Mouse (Mus musculus): ENCODE measurements around the gene Daxx. TPM values are rescaled to one million over a fixed set of nuclear protein-coding genes. Genes with fewer than 3 reads are reported as not detected.

Daxx gene
- polyA plus RNA-seq (2015; fragmentation: Nextera tagmentation; extraction: Ambion mirVana): 22.3 and 22.6 TPM in 2 replicates

GRCm38 (mm10) chr17:33909077-33909868, at the start of gene Daxx:
Daxx (plus strand) TSS chr17:33909414.

GRCm38 (mm10) chr17:33873537-33873936, 35.7 kb upstream of the Daxx start, which contains the start of gene Gm7029:
Gm7029 (plus strand) TSS chr17:33873837.

GRCm38 (mm10) chr17:33890533-33891059, 18.6 kb upstream of the Daxx start, which contains the start of gene Kifc1:
Kifc1 (minus strand) TSS chr17:33890661.

GRCm38 (mm10) chr17:33904835-33905234, 4.4 kb upstream of the Daxx start, which contains the start of gene Platr17:
Platr17 (plus strand) TSS chr17:33905135.

GRCm38 (mm10) chr17:33915671-33916250, 6.5 kb downstream of the Daxx start, which contains the start of the genes Tapbp and Zbtb22:
Tapbp (plus strand) TSS chr17:33915899.
Zbtb22 (plus strand) TSS chr17:33915904.

GRCm38 (mm10) chr17:33929371-33930279, 20.4 kb downstream of the Daxx start, which contains the start of gene Rgl2:
Rgl2 (plus strand) TSS chr17:33929543.

GRCm38 (mm10) chr17:33940206-33940805, 31.1 kb downstream of the Daxx start, which contains the start of the genes Pfdn6 and Wdr46:
Pfdn6 (minus strand) TSS chr17:33940343.
Wdr46 (plus strand) TSS chr17:33940660.

GRCm38 (mm10) chr17:33951021-33951946, 42.1 kb downstream of the Daxx start, which contains the start of gene B3galt4:
B3galt4 (minus strand) TSS chr17:33951488.

GRCm38 (mm10) chr17:33955555-33956214, 46.5 kb downstream of the Daxx start, which contains the start of the genes Vps52 and Rps18:
Vps52 (plus strand) TSS chr17:33955812.
Rps18 (minus strand) TSS chr17:33956001.

Small RNAs within 50 kb of the gene (microRNA-seq; reads per million reads assigned to microRNA genes)
- 0 reads per million in 2 experiments for gene Gm27740

Other genes with a start within 250 kb of the Daxx start
- 96.2 and 131 TPM in 2 replicates for gene Hnrnpm, start 222.6 kb upstream of the Daxx start, polyA plus RNA-seq (2015; fragmentation: Nextera tagmentation; extraction: Ambion mirVana)
- gene March2, start 190.7 kb upstream of the Daxx start, polyA plus RNA-seq (2015; fragmentation: Nextera tagmentation; extraction: Ambion mirVana): 75.3 and 77.9 TPM in 2 replicates
- gene Rab11b, start 148.9 kb upstream of the Daxx start, polyA plus RNA-seq (2015; fragmentation: Nextera tagmentation; extraction: Ambion mirVana): 235 and 237 TPM in 2 replicates
- gene Angptl4, start 127.6 kb upstream of the Daxx start, polyA plus RNA-seq (2015; fragmentation: Nextera tagmentation; extraction: Ambion mirVana): 76.0 and 98.6 TPM in 2 replicates
- gene Kank3, start 98.9 kb upstream of the Daxx start, polyA plus RNA-seq (2015; fragmentation: Nextera tagmentation; extraction: Ambion mirVana): 29.3 and 30.3 TPM in 2 replicates
- gene Rps28, start 84.9 kb upstream of the Daxx start, polyA plus RNA-seq (2015; fragmentation: Nextera tagmentation; extraction: Ambion mirVana): 640 and 826 TPM in 2 replicates
- 501 and 563 TPM in 2 replicates for gene Ndufa7, start 84.8 kb upstream of the Daxx start, polyA plus RNA-seq (2015; fragmentation: Nextera tagmentation; extraction: Ambion mirVana)
- gene Cd320, start 66.3 kb upstream of the Daxx start, polyA plus RNA-seq (2015; fragmentation: Nextera tagmentation; extraction: Ambion mirVana): 28.6 and 40.2 TPM in 2 replicates
- not detected in 2 replicates for gene Gm7029, start 35.6 kb upstream of the Daxx start, polyA plus RNA-seq (2015; fragmentation: Nextera tagmentation; extraction: Ambion mirVana)
- 1.4 and 2.0 TPM in 2 replicates for gene Kifc1, start 18.8 kb upstream of the Daxx start, polyA plus RNA-seq (2015; fragmentation: Nextera tagmentation; extraction: Ambion mirVana)
- gene Platr17, start 4.3 kb upstream of the Daxx start, polyA plus RNA-seq (2015; fragmentation: Nextera tagmentation; extraction: Ambion mirVana): 0.18 and 0.55 TPM in 2 replicates
- 28.8 and 38.5 TPM in 2 replicates for gene Tapbp, start 6.5 kb downstream of the Daxx start, polyA plus RNA-seq (2015; fragmentation: Nextera tagmentation; extraction: Ambion mirVana)
- gene Zbtb22, start 6.5 kb downstream of the Daxx start, polyA plus RNA-seq (2015; fragmentation: Nextera tagmentation; extraction: Ambion mirVana): 10.8 and 12.1 TPM in 2 replicates
- 20.9 and 22.0 TPM in 2 replicates for gene Rgl2, start 20.1 kb downstream of the Daxx start, polyA plus RNA-seq (2015; fragmentation: Nextera tagmentation; extraction: Ambion mirVana)
- gene Pfdn6, start 30.9 kb downstream of the Daxx start, polyA plus RNA-seq (2015; fragmentation: Nextera tagmentation; extraction: Ambion mirVana): 91.1 and 107 TPM in 2 replicates
- 13.7 and 15.4 TPM in 2 replicates for gene Wdr46, start 31.2 kb downstream of the Daxx start, polyA plus RNA-seq (2015; fragmentation: Nextera tagmentation; extraction: Ambion mirVana)
- 5.6 and 7.0 TPM in 2 replicates for gene B3galt4, start 42.1 kb downstream of the Daxx start, polyA plus RNA-seq (2015; fragmentation: Nextera tagmentation; extraction: Ambion mirVana)
- 31.6 and 31.8 TPM in 2 replicates for gene Vps52, start 46.4 kb downstream of the Daxx start, polyA plus RNA-seq (2015; fragmentation: Nextera tagmentation; extraction: Ambion mirVana)
- gene Rps18, start 46.6 kb downstream of the Daxx start, polyA plus RNA-seq (2015; fragmentation: Nextera tagmentation; extraction: Ambion mirVana): 1,060 and 1,200 TPM in 2 replicates
- 49.2 and 107 TPM in 2 replicates for gene H2-K1, start 90.9 kb downstream of the Daxx start, polyA plus RNA-seq (2015; fragmentation: Nextera tagmentation; extraction: Ambion mirVana)
- 12.3 and 13.6 TPM in 2 replicates for gene Ring1, start 115.3 kb downstream of the Daxx start, polyA plus RNA-seq (2015; fragmentation: Nextera tagmentation; extraction: Ambion mirVana)
- 46.7 and 46.9 TPM in 2 replicates for gene H2-Ke6, start 118.6 kb downstream of the Daxx start, polyA plus RNA-seq (2015; fragmentation: Nextera tagmentation; extraction: Ambion mirVana)
- gene Slc39a7, start 122.3 kb downstream of the Daxx start, polyA plus RNA-seq (2015; fragmentation: Nextera tagmentation; extraction: Ambion mirVana): 82.1 and 94.7 TPM in 2 replicates
- gene Rxrb, start 122.4 kb downstream of the Daxx start, polyA plus RNA-seq (2015; fragmentation: Nextera tagmentation; extraction: Ambion mirVana): 31.9 and 33.4 TPM in 2 replicates
- gene Col11a2, start 130.0 kb downstream of the Daxx start, polyA plus RNA-seq (2015; fragmentation: Nextera tagmentation; extraction: Ambion mirVana): 1.9 and 5.7 TPM in 2 replicates
- 0.27 and 0.35 TPM in 2 replicates for gene H2-Oa, start 182.9 kb downstream of the Daxx start, polyA plus RNA-seq (2015; fragmentation: Nextera tagmentation; extraction: Ambion mirVana)
- gene H2-DMa, start 210.1 kb downstream of the Daxx start, polyA plus RNA-seq (2015; fragmentation: Nextera tagmentation; extraction: Ambion mirVana): 10.7 and 10.8 TPM in 2 replicates
- 42.6 and 45.7 TPM in 2 replicates for gene Brd2, start 213.2 kb downstream of the Daxx start, polyA plus RNA-seq (2015; fragmentation: Nextera tagmentation; extraction: Ambion mirVana)
- 0.17 and 0.33 TPM in 2 replicates for gene H2-DMb2, start 233.9 kb downstream of the Daxx start, polyA plus RNA-seq (2015; fragmentation: Nextera tagmentation; extraction: Ambion mirVana)
- 0.44 and 1.1 TPM in 2 replicates for gene H2-DMb1, start 243.7 kb downstream of the Daxx start, polyA plus RNA-seq (2015; fragmentation: Nextera tagmentation; extraction: Ambion mirVana)

All from skeletal muscle tissue, postnatal 0 days (tissue).